Mouse (Mus musculus) thymus, postnatal 10 days (tissue): Measurements from ENCODE around the gene Olfr119.
"Not testable (repeated sequence)": the region's sequence is repeated elsewhere in the genome, so short reads cannot be mapped to it uniquely, and the experiment has no call there.

Experiments used
- DNase-seq, 2 experiments: peaks; one replicate each; pipeline ENCODE4 v3.0.0; 2021; ENCODE audit warnings: low spot score in 2 of 2

The Olfr119 gene

GRCm38 (mm10) chr17:37696264-37696663, at the start of gene Olfr119:
Olfr119 (plus strand) TSS chr17:37696564.
- not testable (repeated sequence) for DNase-seq

- no peak for DNase-seq
Observed at GRCm38 (mm10) chr17:37663682-37664081, 32.7 kb upstream of the Olfr119 start, which contains the start of gene Olfr117. Olfr117 (minus strand) TSS chr17:37663782.

GRCm38 (mm10) chr17:37666688-37667087, 29.7 kb upstream of the Olfr119 start, which contains the start of gene Olfr118:
Olfr118 (plus strand) TSS chr17:37666988.
- DNase-seq: no peak

GRCm38 (mm10) chr17:37721508-37721907, 25.1 kb downstream of the Olfr119 start, which contains the start of gene Olfr120:
Olfr120 (plus strand) TSS chr17:37721808.
- DNase-seq: no peak

- no peak for DNase-seq
Observed at GRCm38 (mm10) chr17:37738070-37738469, 41.7 kb downstream of the Olfr119 start.
